Mouse (Mus musculus) embryo, embryonic 10.5 days (tissue): ENCODE results near the gene Slc46a2.
A peak's percentile ranks its signal among the peaks of the same experiment; 100 is the strongest.

Experiments used
- DNase-seq: peaks from one replicate; pipeline ENCODE4 v3.0.0-alpha.2; 2015; ENCODE audit warnings: low spot score

Slc46a2 gene

GRCm38 (mm10) chr4:59914608-59915403, at the start of gene Slc46a2:
Slc46a2 (minus strand) TSS chr4:59915056.
- no peak for DNase-seq

DNA sequence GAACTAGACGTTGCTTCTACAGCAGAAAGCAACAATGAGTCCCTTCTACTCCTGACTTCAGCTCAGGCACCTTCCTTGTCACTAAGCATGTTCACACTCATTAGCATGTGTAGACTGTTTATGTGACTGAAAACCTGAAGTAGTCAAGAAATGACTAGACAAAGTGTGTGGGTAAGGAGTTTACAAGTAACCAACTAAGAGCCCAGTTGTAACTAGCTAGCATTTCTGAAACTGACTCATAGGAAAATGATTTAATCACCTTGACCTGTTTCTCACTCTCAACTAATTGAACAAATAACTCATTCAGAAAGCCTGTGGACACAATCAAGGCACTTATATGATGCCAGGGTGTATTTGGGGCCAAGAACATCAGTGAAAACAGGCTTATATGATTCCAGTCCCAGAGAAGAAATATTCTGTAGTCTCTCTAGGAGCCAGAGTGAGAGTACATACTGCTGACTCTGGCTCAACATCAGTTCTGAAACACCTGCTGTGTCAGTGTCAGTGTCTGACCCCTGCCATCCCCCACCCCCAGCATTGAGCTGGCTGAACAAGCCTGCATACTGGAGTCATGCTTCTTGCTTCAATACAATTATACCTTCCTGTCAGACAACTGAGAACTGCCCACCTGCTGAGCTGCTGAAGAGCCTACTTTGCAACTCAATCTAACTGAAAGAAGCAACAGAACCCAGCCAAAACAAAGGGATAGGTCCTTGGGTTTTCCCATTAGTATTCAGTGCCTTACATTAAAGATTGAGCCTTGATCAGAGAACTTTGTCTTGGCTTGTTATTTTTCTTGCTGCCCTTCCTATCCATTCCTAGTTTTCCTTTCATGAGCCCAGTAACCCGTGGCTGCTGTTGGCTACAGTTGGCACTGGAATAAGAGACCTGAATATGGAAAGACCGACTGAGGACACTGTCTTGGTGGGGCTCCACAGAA, 48.8 kb upstream of the Slc46a2 start, which contains the start of gene Mup6:
Mup6 (plus strand) TSS at position 890 of the 940 bp plus-strand sequence.
- DNase-seq, result peak; percentile 2

- no peak for DNase-seq
Measured at GRCm38 (mm10) chr4:59960610-59961009, 45.8 kb upstream of the Slc46a2 start, which contains the start of gene Mup4. Mup4 (minus strand) TSS chr4:59960710.

- DNase-seq, result no peak
Measured at GRCm38 (mm10) chr4:59937543-59937942, 22.7 kb upstream of the Slc46a2 start.

DNA sequence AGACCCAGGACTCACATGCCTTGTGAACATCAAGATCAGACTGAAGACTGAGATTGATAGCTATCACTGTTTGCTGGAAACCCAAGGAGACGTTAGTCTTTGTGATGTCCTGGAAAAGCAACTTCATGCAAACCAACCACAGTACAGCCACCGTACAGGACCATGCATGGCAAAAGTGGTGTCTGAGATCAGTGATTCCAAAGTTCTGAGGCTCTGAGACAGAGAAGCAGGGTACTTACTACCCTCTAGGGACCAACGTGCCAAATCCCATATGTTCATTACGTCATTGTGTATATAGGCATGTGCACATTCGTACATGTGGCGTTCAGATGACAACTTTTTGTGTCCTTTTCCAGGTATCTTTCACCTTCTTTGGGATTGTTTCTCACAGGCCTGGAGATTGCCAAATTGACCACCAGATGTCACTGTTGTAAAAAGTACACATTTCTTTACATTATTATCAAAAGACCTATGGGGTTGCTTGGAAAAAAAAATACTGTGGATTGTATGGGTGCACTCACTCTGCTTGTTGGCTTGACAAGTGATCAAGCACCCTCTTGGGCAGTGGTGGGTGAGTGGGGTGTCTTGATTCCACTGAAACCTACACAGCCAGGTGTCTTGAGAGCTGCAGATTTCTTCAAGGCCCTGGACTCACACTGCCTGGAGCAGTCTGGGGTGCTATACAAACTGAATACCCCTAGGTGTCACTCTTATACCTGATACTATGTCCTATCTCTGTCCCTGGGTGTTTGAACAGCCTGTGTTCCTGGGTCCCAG, 17.8 kb upstream of the Slc46a2 start:
- DNase-seq, result peak; percentile 63

- peak; percentile 79 for DNase-seq
Measured at GRCm38 (mm10) chr4:59928347-59928746, 13.5 kb upstream of the Slc46a2 start.

- no peak for DNase-seq
Measured at GRCm38 (mm10) chr4:59927666-59928065, 12.8 kb upstream of the Slc46a2 start.

DNA sequence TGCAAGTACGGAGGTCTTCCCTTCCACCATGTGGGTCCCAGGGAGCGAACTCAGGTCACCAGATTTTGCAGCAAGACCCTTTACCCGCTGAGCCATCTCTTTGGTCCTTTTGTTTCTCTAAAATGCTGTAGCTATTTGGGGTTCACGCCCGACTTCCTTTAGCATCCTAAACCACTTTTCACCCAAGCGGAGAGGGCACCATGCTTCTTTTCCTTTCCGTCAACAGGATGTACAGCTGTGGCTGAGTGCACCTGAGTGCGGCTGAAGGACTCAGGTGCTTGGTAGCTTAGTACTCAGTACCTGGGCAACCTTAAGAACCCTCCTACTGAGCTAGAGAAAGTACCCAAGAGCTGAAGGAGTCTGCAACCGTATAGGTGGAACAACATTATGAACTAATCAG, 10.2 kb upstream of the Slc46a2 start:
- DNase-seq, result no peak

- DNase-seq, result no peak
Measured at GRCm38 (mm10) chr4:59917966-59918365, 3.1 kb upstream of the Slc46a2 start.

GRCm38 (mm10) chr4:59908785-59909184, 6.1 kb downstream of the Slc46a2 start:
- no peak for DNase-seq

GRCm38 (mm10) chr4:59907657-59908230, 7.1 kb downstream of the Slc46a2 start:
- peak; percentile 34 for DNase-seq

- DNase-seq, result no peak
Measured at GRCm38 (mm10) chr4:59907092-59907491, 7.8 kb downstream of the Slc46a2 start.

DNA sequence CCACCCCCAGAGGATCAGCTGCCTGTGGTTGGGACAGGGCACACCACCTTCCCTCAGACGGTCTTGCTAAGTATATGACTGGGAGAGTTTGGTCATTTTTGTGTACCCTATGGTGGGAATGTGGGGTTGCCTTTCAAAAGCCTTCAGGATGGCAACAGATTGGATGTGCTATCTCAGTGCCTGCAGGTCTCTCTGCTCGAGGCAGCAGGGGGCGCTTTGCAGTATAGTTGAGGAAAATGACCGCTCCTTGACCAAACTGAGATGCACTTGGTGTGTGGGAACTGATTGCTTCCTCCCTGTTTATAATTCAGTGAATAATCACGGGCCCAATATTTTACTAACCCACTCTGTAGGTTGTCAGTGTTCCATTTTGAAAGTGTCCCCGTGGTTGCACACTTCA, 12.3 kb downstream of the Slc46a2 start:
- DNase-seq, result peak; percentile 6

DNA sequence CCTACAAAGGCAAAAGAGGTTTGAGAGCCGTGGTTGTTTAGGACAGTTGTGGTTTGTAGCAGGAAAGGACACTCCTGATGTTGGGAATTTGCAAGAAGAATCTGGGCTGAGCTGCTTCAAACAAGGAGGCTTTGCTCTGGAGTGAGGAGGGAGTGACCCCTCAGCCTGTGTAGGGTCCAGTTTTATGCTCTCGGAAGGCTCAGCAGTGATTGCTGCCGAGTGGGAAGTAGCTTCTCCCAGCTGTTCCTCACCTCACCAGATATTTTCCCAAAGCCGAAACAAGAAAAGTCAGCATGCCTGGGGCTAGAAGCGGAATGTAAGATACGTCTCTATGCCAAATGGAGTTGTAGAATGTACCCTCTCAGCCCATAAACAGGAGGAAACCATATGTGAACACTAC, 13.0 kb downstream of the Slc46a2 start:
- DNase-seq, result no peak

- DNase-seq, result no peak
Measured at GRCm38 (mm10) chr4:59898521-59898919, 16.3 kb downstream of the Slc46a2 start.

DNA sequence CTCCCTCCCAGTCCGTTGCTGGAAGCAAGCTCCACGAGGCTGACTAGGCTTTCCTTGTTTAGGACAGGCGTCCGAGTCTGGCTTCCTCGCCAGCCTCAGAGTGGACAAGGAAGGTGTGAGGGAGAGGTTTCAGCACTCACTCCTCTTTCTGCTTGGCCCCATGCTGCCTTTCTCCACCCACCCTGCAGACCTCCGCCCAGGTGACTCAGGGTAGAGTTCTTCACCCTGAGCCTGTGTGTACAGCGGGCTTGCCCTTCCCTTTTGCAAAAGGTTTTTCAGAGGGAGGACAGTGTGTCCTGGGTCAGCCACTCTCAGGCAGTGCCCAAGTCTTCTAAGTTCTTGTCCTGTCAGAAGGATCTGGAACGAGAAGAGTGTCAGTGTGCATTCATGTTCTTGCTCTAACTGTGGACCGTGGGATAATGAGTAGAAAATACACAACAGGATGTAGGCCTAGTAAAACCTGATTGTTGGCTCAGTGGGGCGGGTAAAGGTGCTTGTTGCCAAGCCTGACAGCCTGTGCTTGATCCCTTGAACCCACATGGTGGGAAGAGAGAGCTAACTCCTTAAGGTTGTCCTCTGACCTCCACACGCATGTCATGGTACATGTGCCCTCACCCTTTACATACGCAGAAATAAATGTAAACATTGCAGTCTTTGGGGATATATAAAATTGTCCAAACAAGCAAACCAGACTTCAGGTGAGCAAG, 16.9 kb downstream of the Slc46a2 start:
- DNase-seq, result no peak

GRCm38 (mm10) chr4:59896000-59896399, 18.9 kb downstream of the Slc46a2 start:
- DNase-seq, result no peak

DNA sequence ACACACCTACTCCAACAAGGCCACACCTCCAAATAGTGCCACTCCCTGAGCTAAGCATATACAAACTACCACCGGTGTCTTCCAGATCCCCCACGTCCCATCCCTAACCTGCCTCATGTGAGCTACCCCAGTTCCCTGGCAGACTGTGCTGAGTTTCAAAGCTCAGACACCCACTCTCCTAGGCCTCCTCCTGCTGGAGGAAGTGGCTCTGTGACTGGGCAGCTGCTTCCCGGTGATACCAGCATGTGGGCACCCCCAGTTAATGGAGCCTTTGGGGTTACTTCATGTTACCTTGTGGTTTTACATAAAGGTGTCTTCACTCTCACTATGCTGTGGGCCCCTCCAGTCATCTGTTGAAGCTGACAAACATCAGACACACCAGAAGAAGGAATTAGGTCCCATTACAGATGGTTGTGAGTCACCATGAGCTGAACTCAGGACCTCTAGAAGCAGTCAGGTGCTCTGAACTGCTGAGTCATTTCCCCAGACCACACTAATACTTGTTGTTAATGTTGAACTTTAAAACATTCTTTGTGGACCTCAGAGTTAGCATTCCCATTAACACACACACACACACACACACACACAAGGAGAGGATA, 19.8 kb downstream of the Slc46a2 start:
- no peak for DNase-seq

- no peak for DNase-seq
Measured at GRCm38 (mm10) chr4:59894415-59894814, 20.4 kb downstream of the Slc46a2 start.

GRCm38 (mm10) chr4:59892731-59893130, 22.1 kb downstream of the Slc46a2 start:
- DNase-seq, result no peak
